Mouse (Mus musculus): ENCODE results near the gene Ptprm. TPM values are rescaled to one million over a fixed set of nuclear protein-coding genes. Genes with fewer than 3 reads are reported as not detected.
A peak's percentile ranks its signal among the peaks of the same experiment; 100 is the strongest.

Ptprm gene
- polyA plus RNA-seq, 1 experiment from 2014 or later, result 19.9 TPM

DNA sequence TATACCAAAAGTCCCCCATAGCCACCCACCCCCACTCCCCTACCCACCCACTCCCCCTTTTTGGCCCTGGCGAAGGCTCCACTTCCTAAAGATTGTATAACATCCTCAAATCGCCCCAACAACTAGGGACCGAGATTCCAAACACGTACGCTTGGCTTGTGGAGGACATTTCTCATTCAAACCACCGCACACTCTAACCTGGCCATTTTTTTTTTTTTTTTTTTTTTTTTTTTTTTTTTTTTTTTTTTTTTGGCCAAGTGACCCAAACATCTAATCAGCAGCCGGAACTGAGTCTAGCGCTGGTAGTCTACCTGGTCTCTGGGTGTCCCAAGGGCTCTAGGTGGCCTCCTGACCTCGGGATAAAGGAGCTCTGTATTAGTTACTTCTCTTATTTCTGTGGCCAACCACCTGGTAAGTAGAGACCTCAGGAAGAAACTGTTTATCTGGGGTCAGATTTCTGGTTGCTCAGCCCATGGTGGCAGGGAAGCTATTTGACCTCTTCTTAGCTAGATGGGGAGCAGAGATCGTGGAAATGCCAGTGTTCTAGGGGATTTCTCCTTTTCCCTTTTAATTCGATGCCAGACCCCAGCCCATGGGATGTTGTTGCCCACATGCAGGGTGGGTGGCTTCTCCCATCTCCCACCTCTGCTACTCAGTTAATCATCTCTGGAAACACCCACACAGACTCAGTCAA is 9.3 kb upstream of the Ptprm start:
- Histone ChIP-seq H3K4me2 (ENCODE audit: low read length) (no peak overlapping the region), H3K4me3 (ENCODE audit: low read length) (no peak overlapping the region), H3K27me3 (replicated peaks; ENCODE audit: control insufficient read depth, insufficient read depth, low read length) (no peaks in the 10 kb centered on the region), H3K9ac (ENCODE audit: low read depth, low read length) (no peak overlapping the region), H3K4me1 (ENCODE audit: control insufficient read depth, insufficient read depth, low read depth, low read length) (no peaks in the 10 kb centered on the region), H3K9me3 (ENCODE audit: control insufficient read depth, low read length) (no peaks in the 10 kb centered on the region), H3K36me3 (ENCODE audit: control insufficient read depth, insufficient read depth, low read length) (no peaks in the 10 kb centered on the region), H3K27ac (ENCODE audit: low read depth, low read length) (no peak overlapping the region)
- WGBS, result 92% methylated on average over 11 of the region's 11 CpGs
- no peak for ATAC-seq

DNA sequence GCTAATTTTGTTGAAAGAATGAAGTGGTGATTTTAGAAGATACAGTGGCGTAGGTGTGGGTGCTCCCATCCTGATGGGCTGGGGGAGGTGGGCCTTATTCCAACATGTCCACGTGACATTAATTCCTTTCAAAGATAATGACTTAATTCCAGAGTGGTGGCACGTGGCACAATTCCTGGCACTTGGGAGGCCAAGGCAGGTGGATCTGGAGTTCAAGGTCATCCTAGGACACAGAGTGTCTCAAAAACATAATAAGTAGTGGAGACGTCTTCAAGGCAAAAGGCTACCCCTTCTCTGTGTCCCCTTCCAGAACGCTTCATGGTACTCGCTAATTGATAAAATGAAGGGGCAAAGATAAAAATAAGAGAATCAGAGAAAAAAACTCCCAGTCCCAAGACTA is 7.9 kb upstream of the Ptprm start:
- ATAC-seq, result no peak
- 92% methylated on average over 6 of the region's 6 CpGs for WGBS
- no peaks in the 10 kb centered on the region for H3K36me3 ChIP-seq (ENCODE audit: control insufficient read depth, insufficient read depth, low read length)
- no peaks in the 10 kb centered on the region for H3K9me3 ChIP-seq (ENCODE audit: control insufficient read depth, low read length)
- no peaks in the 10 kb centered on the region for H3K4me1 ChIP-seq (ENCODE audit: control insufficient read depth, insufficient read depth, low read depth, low read length)
- no peak overlapping the region for H3K27ac ChIP-seq (ENCODE audit: low read depth, low read length)
- H3K4me3 ChIP-seq (ENCODE audit: low read length), result no peak overlapping the region
- no peak overlapping the region for H3K9ac ChIP-seq (ENCODE audit: low read depth, low read length)
- no peaks in the 10 kb centered on the region for H3K27me3 ChIP-seq (replicated peaks; ENCODE audit: control insufficient read depth, insufficient read depth, low read length)
- H3K4me2 ChIP-seq (ENCODE audit: low read length), result no peak overlapping the region

DNA sequence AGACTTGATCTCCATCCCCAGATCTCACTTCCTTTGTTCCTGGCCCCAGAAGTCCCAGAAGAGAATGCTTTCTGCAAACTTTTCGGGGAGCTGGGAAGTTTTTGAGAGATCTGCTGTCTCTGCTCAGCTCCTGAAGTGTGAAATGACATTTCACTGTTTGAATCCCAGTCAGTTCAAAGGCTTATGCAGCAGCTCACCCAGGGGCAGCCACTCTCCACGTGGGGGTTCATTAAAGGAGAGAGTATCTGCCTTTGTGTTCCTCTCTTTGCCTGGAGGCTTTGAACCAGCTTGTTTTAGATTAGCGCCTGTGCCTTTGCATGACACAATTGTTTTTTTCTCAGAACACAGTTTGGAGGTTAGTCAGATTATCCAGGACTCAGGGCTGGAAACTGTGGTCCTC is 6.3 kb upstream of the Ptprm start:
- Histone ChIP-seq H3K9ac (ENCODE audit: low read depth, low read length) (no peak overlapping the region), H3K27me3 (replicated peaks; ENCODE audit: control insufficient read depth, insufficient read depth, low read length) (no peaks in the 10 kb centered on the region), H3K4me2 (ENCODE audit: low read length) (no peak overlapping the region), H3K4me3 (ENCODE audit: low read length) (no peak overlapping the region), H3K27ac (ENCODE audit: low read depth, low read length) (no peak overlapping the region), H3K4me1 (ENCODE audit: control insufficient read depth, insufficient read depth, low read depth, low read length) (no peaks in the 10 kb centered on the region), H3K9me3 (ENCODE audit: control insufficient read depth, low read length) (no peaks in the 10 kb centered on the region), H3K36me3 (ENCODE audit: control insufficient read depth, insufficient read depth, low read length) (no peaks in the 10 kb centered on the region)
- no peak for ATAC-seq
- WGBS, result 7% methylated on average over 3 of the region's 3 CpGs

DNA sequence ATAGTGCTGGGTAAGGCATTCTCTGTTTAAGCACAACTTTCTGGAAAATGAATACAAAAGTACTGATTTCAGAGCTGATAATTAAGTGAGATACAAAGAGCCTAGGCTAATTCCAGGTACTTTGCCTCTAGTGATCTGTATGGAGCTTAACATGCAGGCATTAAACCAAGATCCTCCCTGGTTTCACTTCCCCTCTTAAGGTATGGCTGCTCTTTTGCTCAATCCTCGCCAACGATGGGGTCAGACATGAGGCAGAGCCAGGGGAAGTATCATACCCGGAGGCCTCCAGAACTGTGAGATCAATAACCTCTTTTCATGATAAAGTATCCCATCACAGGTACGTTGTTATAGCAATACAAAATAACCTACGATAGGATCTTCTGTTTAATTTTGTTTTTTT is 5.3 kb upstream of the Ptprm start:
- Histone ChIP-seq H3K4me3 (ENCODE audit: low read length) (no peak overlapping the region), H3K27me3 (replicated peaks; ENCODE audit: control insufficient read depth, insufficient read depth, low read length) (no peaks in the 10 kb centered on the region), H3K4me2 (ENCODE audit: low read length) (no peak overlapping the region), H3K9ac (ENCODE audit: low read depth, low read length) (no peak overlapping the region), H3K9me3 (ENCODE audit: control insufficient read depth, low read length) (no peaks in the 10 kb centered on the region), H3K27ac (ENCODE audit: low read depth, low read length) (no peak overlapping the region), H3K36me3 (ENCODE audit: control insufficient read depth, insufficient read depth, low read length) (no peaks in the 10 kb centered on the region), H3K4me1 (ENCODE audit: control insufficient read depth, insufficient read depth, low read depth, low read length) (no peaks in the 10 kb centered on the region)
- 90% methylated on average over 5 of the region's 5 CpGs for WGBS
- ATAC-seq, result no peak

GRCm38 (mm10) chr17:67358541-67358940 is 4.3 kb upstream of the Ptprm start:
- no peaks in the 10 kb centered on the region for H3K36me3 ChIP-seq (ENCODE audit: control insufficient read depth, insufficient read depth, low read length)
- H3K9me3 ChIP-seq (ENCODE audit: control insufficient read depth, low read length), result no peaks in the 10 kb centered on the region
- no peak for ATAC-seq
- no peak overlapping the region for H3K4me2 ChIP-seq (ENCODE audit: low read length)
- no peak overlapping the region for H3K27ac ChIP-seq (ENCODE audit: low read depth, low read length)
- no peak overlapping the region for H3K4me3 ChIP-seq (ENCODE audit: low read length)
- H3K9ac ChIP-seq (ENCODE audit: low read depth, low read length), result no peak overlapping the region
- H3K27me3 ChIP-seq (replicated peaks; ENCODE audit: control insufficient read depth, insufficient read depth, low read length), result no peaks in the 10 kb centered on the region
- 0 out of 2 replicates have a peak, but pooled peaks cover under 1% of the 10 kb centered on the region for H3K4me1 ChIP-seq (ENCODE audit: control insufficient read depth, insufficient read depth, low read depth, low read length)
- 92% methylated on average over 7 of the region's 7 CpGs for WGBS

- Histone ChIP-seq H3K27ac (ENCODE audit: low read depth, low read length) (no peak overlapping the region), H3K9ac (ENCODE audit: low read depth, low read length) (no peak overlapping the region), H3K27me3 (replicated peaks; ENCODE audit: control insufficient read depth, insufficient read depth, low read length) (no peaks in the 10 kb centered on the region), H3K36me3 (ENCODE audit: control insufficient read depth, insufficient read depth, low read length) (no peaks in the 10 kb centered on the region), H3K9me3 (ENCODE audit: control insufficient read depth, low read length) (no peaks in the 10 kb centered on the region), H3K4me3 (ENCODE audit: low read length) (no peak overlapping the region), H3K4me2 (ENCODE audit: low read length) (no peak overlapping the region), H3K4me1 (ENCODE audit: control insufficient read depth, insufficient read depth, low read depth, low read length) (peaks cover 2% of the 10 kb centered on the region; the same call in 1 of the 2 replicates)
- WGBS, result 81% methylated on average over 4 of the region's 4 CpGs
- no peak for ATAC-seq
Observed at GRCm38 (mm10) chr17:67357191-67357590, 2.9 kb upstream of the Ptprm start.

DNA sequence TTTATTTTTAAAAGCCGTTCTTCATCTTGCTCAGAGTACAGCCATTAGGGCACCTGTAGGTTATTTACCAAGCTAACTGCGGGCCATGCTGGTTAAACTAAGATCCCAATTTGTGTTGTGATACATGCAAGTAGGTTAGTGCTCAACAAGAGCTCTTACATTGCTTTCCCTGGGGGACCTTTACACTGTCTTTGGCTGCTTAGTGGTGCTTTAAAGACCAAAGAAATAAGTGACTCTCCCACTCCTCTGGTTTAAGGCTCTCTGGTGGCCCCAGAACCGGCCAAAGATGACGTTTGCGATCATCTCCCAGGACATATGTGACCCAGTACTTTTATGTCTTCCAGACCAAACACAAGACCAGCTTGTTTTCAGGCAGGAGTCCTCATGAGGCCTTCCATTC is 994 bp upstream of the Ptprm start:
- WGBS, result 29% methylated on average over 5 of the region's 5 CpGs
- peak overlapping the region; percentile 85; the same call in 1 of the 2 replicates for H3K4me3 ChIP-seq (ENCODE audit: low read length)
- no peaks in the 10 kb centered on the region for H3K36me3 ChIP-seq (ENCODE audit: control insufficient read depth, insufficient read depth, low read length)
- peaks cover 2% of the 10 kb centered on the region; the same call in 1 of the 2 replicates for H3K4me1 ChIP-seq (ENCODE audit: control insufficient read depth, insufficient read depth, low read depth, low read length)
- no peaks in the 10 kb centered on the region for H3K9me3 ChIP-seq (ENCODE audit: control insufficient read depth, low read length)
- no peak for ATAC-seq
- H3K27me3 ChIP-seq (replicated peaks; ENCODE audit: control insufficient read depth, insufficient read depth, low read length), result no peaks in the 10 kb centered on the region
- H3K9ac ChIP-seq (ENCODE audit: low read depth, low read length), result no peak overlapping the region; the same call in 1 of the 2 replicates
- H3K27ac ChIP-seq (ENCODE audit: low read depth, low read length), result no peak overlapping the region
- H3K4me2 ChIP-seq (ENCODE audit: low read length), result peak overlapping the region; percentile 88

GRCm38 (mm10) chr17:67353796-67354450 is 334 bp downstream of the Ptprm start:
- Histone ChIP-seq H3K9ac (ENCODE audit: low read depth, low read length) (peak overlapping the region; percentile 81), H3K36me3 (ENCODE audit: control insufficient read depth, insufficient read depth, low read length) (no peaks in the 10 kb centered on the region), H3K27me3 (replicated peaks; ENCODE audit: control insufficient read depth, insufficient read depth, low read length) (no peaks in the 10 kb centered on the region), H3K4me2 (ENCODE audit: low read length) (peak overlapping the region; percentile 88), H3K9me3 (ENCODE audit: control insufficient read depth, low read length) (no peaks in the 10 kb centered on the region), H3K27ac (ENCODE audit: low read depth, low read length) (peak overlapping the region; percentile 82), H3K4me1 (ENCODE audit: control insufficient read depth, insufficient read depth, low read depth, low read length) (peaks cover 2% of the 10 kb centered on the region; the same call in 1 of the 2 replicates), H3K4me3 (ENCODE audit: low read length) (peak overlapping the region; percentile 85)
- WGBS, result under 1% methylated on average over 63 of the region's 68 CpGs
- ATAC-seq, result peak; percentile 44

- Histone ChIP-seq H3K27ac (ENCODE audit: low read depth, low read length) (peak overlapping the region; percentile 82; the same call in 1 of the 2 replicates), H3K9ac (ENCODE audit: low read depth, low read length) (peak overlapping the region; percentile 81), H3K27me3 (replicated peaks; ENCODE audit: control insufficient read depth, insufficient read depth, low read length) (no peaks in the 10 kb centered on the region), H3K4me1 (ENCODE audit: control insufficient read depth, insufficient read depth, low read depth, low read length) (peaks cover 2% of the 10 kb centered on the region; the same call in 1 of the 2 replicates), H3K4me3 (ENCODE audit: low read length) (peak overlapping the region; percentile 85), H3K4me2 (ENCODE audit: low read length) (peak overlapping the region; percentile 88), H3K9me3 (ENCODE audit: control insufficient read depth, low read length) (no peaks in the 10 kb centered on the region), H3K36me3 (ENCODE audit: control insufficient read depth, insufficient read depth, low read length) (no peaks in the 10 kb centered on the region)
- under 1% methylated on average over 50 of the region's 50 CpGs for WGBS
- peak; percentile 18 for ATAC-seq
Observed at GRCm38 (mm10) chr17:67352956-67353795, 1.1 kb downstream of the Ptprm start.

Measured in hindbrain, embryonic 16.5 days (tissue).